Mouse (Mus musculus) spleen, adult 2 months (tissue): ENCODE measurements around the gene Abca1.

ENCODE experiments used
- CTCF ChIP-seq: fragments of 200-500 bp; IDR thresholded peaks from 2 replicates; pipeline ENCODE4 v1.5.1; 2011; ENCODE audit warnings: mild to moderate bottlenecking, inconsistent platforms; ENCODE audit not compliant: insufficient read depth, insufficient read length, insufficient replicate concordance; ENCODE audit errors: extremely low read depth
- POLR2A ChIP-seq: fragments of 200-500 bp; IDR thresholded peaks from 2 replicates; pipeline ENCODE4 v1.6.1; 2011; ENCODE audit warnings: low read depth, low read length, inconsistent platforms

GRCm38 (mm10) chr4:53073025-53073424, 86.7 kb downstream of the Abca1 start:
- no peak for TF ChIP-seq CTCF
- no peak for TF ChIP-seq POLR2A
